Mouse (Mus musculus) heart, embryonic 13.5 days (tissue): ENCODE measurements around the gene Tac4. TPM values are rescaled to one million over a fixed set of nuclear protein-coding genes. Genes with fewer than 3 reads are reported as not detected.

Experiments used
- ATAC-seq: fragments of 200-750 bp; cut with Nextera tagmentation; 2 replicates; pipeline ENCODE4 v1.8.0; 2017; ENCODE audit warnings: moderate TSS enrichment; ENCODE audit not compliant: insufficient number of reproducible peaks, low FRiP score, low TSS enrichment; ENCODE audit errors: extremely low read depth
- H3K27ac ChIP-seq: fragments of 300-500 bp; sonication (generic); replicated peaks from 2 replicates; pipeline ENCODE4 v1.5.1; 2015; ENCODE audit warnings: moderate library complexity, mild to moderate bottlenecking, inconsistent platforms
- H3K27me3 ChIP-seq: fragments of 300-500 bp; sonication (generic); replicated peaks from 2 replicates; pipeline ENCODE4 v1.6.1; 2015; ENCODE audit warnings: mild to moderate bottlenecking, inconsistent platforms
- H3K36me3 ChIP-seq: fragments of 300-500 bp; sonication (generic); 2 replicates; pipeline ENCODE4 v1.6.1; 2015; ENCODE audit warnings: mild to moderate bottlenecking, inconsistent platforms
- H3K4me1 ChIP-seq: fragments of 300-500 bp; sonication (generic); 2 replicates; pipeline ENCODE4 v1.6.1; 2015; ENCODE audit warnings: inconsistent platforms
- H3K4me2 ChIP-seq: fragments of 300-500 bp; sonication (generic); 2 replicates; pipeline ENCODE4 v1.6.1; 2015; ENCODE audit warnings: inconsistent platforms, mild to moderate bottlenecking, moderate library complexity
- H3K4me3 ChIP-seq: fragments of 300-500 bp; sonication (generic); 2 replicates; pipeline ENCODE4 v1.5.1; 2015; ENCODE audit warnings: moderate library complexity, mild to moderate bottlenecking, inconsistent platforms
- H3K9ac ChIP-seq: fragments of 300-500 bp; sonication (generic); 2 replicates; pipeline ENCODE4 v1.6.1; 2015; ENCODE audit warnings: inconsistent platforms, mild to moderate bottlenecking, moderate library complexity
- H3K9me3 ChIP-seq: fragments of 300-500 bp; sonication (generic); 2 replicates; pipeline ENCODE4 v1.6.1; 2016; ENCODE audit warnings: inconsistent platforms
- WGBS: fragments of 180-500 bp; shearing (Covaris S2); methylation state at CpG from one replicate; pipeline ENCODE4 v1.1.7; 2015; ENCODE audit warnings: mixed read lengths; 5-methylcytosine and 5-hydroxymethylcytosine counted together
- polyA plus RNA-seq: library from polyadenylated mRNA; unstranded; fragments of >200 nt; fragmentation: Nextera tagmentation; extraction: Ambion mirVana; gene quantifications from 2 replicates; pipeline ENCODE4 v1.2.1, GENCODE M21; 2015

Tac4 gene
- polyA plus RNA-seq, 1 experiment from 2014 or later, result not detected

GRCm38 (mm10) chr11:95298146-95298545 lies 36.8 kb downstream of the Tac4 start:
- 13% methylated on average over 2 of the region's 2 CpGs for WGBS
- ATAC-seq, result no peak

GRCm38 (mm10) chr11:95299886-95300285 lies 38.6 kb downstream of the Tac4 start:
- ATAC-seq, result no peak

More at GRCm38 (mm10) chr11:95298146-95298545, 36.8 kb downstream of the Tac4 start:
- Histone ChIP-seq H3K9ac (no peak overlapping the region), H3K4me2 (no peak overlapping the region), H3K9me3 (no peaks in the 10 kb centered on the region), H3K27ac (no peak overlapping the region), H3K27me3 (no peaks in the 10 kb centered on the region), H3K4me1 (no peaks in the 10 kb centered on the region), H3K4me3 (no peak overlapping the region), H3K36me3 (peaks cover 92% of the 10 kb centered on the region)

GRCm38 (mm10) chr11:95301772-95302171 lies 40.4 kb downstream of the Tac4 start:
- H3K27me3 ChIP-seq, result no peaks in the 10 kb centered on the region
- no peaks in the 10 kb centered on the region for H3K4me1 ChIP-seq
- H3K4me3 ChIP-seq, result no peak overlapping the region
- no peak overlapping the region for H3K9ac ChIP-seq
- no peak overlapping the region for H3K4me2 ChIP-seq
- H3K27ac ChIP-seq, result no peak overlapping the region
- peaks cover 95% of the 10 kb centered on the region for H3K36me3 ChIP-seq
- no peaks in the 10 kb centered on the region for H3K9me3 ChIP-seq
- no peak for ATAC-seq
- 94% methylated on average over 3 of the region's 3 CpGs for WGBS

More at GRCm38 (mm10) chr11:95299886-95300285, 38.6 kb downstream of the Tac4 start:
- H3K27ac ChIP-seq, result no peak overlapping the region
- 84% methylated on average over 12 of the region's 12 CpGs for WGBS
- no peaks in the 10 kb centered on the region for H3K4me1 ChIP-seq
- H3K27me3 ChIP-seq, result no peaks in the 10 kb centered on the region
- H3K4me3 ChIP-seq, result no peak overlapping the region
- H3K9ac ChIP-seq, result no peak overlapping the region
- no peak overlapping the region for H3K4me2 ChIP-seq
- peaks cover 90% of the 10 kb centered on the region for H3K36me3 ChIP-seq
- no peaks in the 10 kb centered on the region for H3K9me3 ChIP-seq

- no peak overlapping the region for H3K27ac ChIP-seq
- no peak overlapping the region for H3K4me2 ChIP-seq
- 88% methylated on average over 7 of the region's 7 CpGs for WGBS
- peaks cover 57% of the 10 kb centered on the region for H3K36me3 ChIP-seq
- no peaks in the 10 kb centered on the region for H3K9me3 ChIP-seq
- H3K27me3 ChIP-seq, result no peaks in the 10 kb centered on the region
- H3K4me3 ChIP-seq, result no peak overlapping the region
- no peak for ATAC-seq
- H3K9ac ChIP-seq, result no peak overlapping the region
- H3K4me1 ChIP-seq, result peaks cover 16% of the 10 kb centered on the region
Measured at GRCm38 (mm10) chr11:95305600-95305999, 44.3 kb downstream of the Tac4 start.

GRCm38 (mm10) chr11:95307526-95307925 lies 46.2 kb downstream of the Tac4 start:
- Histone ChIP-seq H3K27ac (no peak overlapping the region), H3K9me3 (no peaks in the 10 kb centered on the region), H3K27me3 (no peaks in the 10 kb centered on the region), H3K4me2 (no peak overlapping the region), H3K4me3 (no peak overlapping the region), H3K4me1 (peaks cover 28% of the 10 kb centered on the region), H3K36me3 (peaks cover 38% of the 10 kb centered on the region), H3K9ac (no peak overlapping the region)
- 76% methylated on average over 8 of the region's 8 CpGs for WGBS
- no peak for ATAC-seq

GRCm38 (mm10) chr11:95309510-95310006 lies 48.2 kb downstream of the Tac4 start:
- Histone ChIP-seq H3K9me3 (no peaks in the 10 kb centered on the region), H3K4me3 (peak overlapping the region; percentile 92), H3K27me3 (no peaks in the 10 kb centered on the region), H3K36me3 (peaks cover 19% of the 10 kb centered on the region), H3K4me1 (peaks cover 28% of the 10 kb centered on the region), H3K27ac (peak overlapping the region; percentile 98), H3K4me2 (peak overlapping the region; percentile 86), H3K9ac (peak overlapping the region; percentile 98)
- WGBS, result under 1% methylated on average over 37 of the region's 37 CpGs
- ATAC-seq, result peak; percentile 93

GRCm38 (mm10) chr11:95310007-95310647 lies 48.8 kb downstream of the Tac4 start, which contains the start of gene Kat7:
Gene Kat7 (minus strand): TSS chr11:95310246.
- peak within 1 kb of the TSS; percentile 98 for H3K27ac ChIP-seq
- peak within 1 kb of the TSS; percentile 86 for H3K4me2 ChIP-seq
- WGBS, result under 1% methylated on average over 42 of the region's 42 CpGs
- peaks cover 14% of the 10 kb centered on the region for H3K36me3 ChIP-seq
- H3K9ac ChIP-seq, result peak within 1 kb of the TSS; percentile 98
- no peaks in the 10 kb centered on the region for H3K27me3 ChIP-seq
- H3K4me3 ChIP-seq, result peak within 1 kb of the TSS; percentile 92
- ATAC-seq, result peak; percentile 88
- H3K9me3 ChIP-seq, result no peaks in the 10 kb centered on the region
- H3K4me1 ChIP-seq, result peaks cover 30% of the 10 kb centered on the region

GRCm38 (mm10) chr11:95310648-95311424 lies 49.5 kb downstream of the Tac4 start:
- Histone ChIP-seq H3K27me3 (no peaks in the 10 kb centered on the region), H3K9ac (peak overlapping the region; percentile 85), H3K4me2 (peak overlapping the region; percentile 75), H3K4me1 (peaks cover 33% of the 10 kb centered on the region), H3K36me3 (peaks cover 8% of the 10 kb centered on the region), H3K27ac (peak overlapping the region; percentile 89), H3K4me3 (peak overlapping the region; percentile 92), H3K9me3 (no peaks in the 10 kb centered on the region)
- WGBS, result 5% methylated on average over 17 of the region's 17 CpGs
- no peak for ATAC-seq

GRCm38 (mm10) chr11:95311425-95311807 lies 50.1 kb downstream of the Tac4 start:
- Histone ChIP-seq H3K4me3 (peak overlapping the region; percentile 92), H3K27ac (peak overlapping the region; percentile 89)
- WGBS, result 33% methylated on average over 5 of the region's 5 CpGs

GRCm38 (mm10) chr11:95315215-95315955 lies 54.1 kb downstream of the Tac4 start:
- Histone ChIP-seq H3K9ac (no peak overlapping the region), H3K36me3 (no peaks in the 10 kb centered on the region), H3K27ac (no peak overlapping the region), H3K4me3 (no peak overlapping the region), H3K27me3 (no peaks in the 10 kb centered on the region), H3K9me3 (no peaks in the 10 kb centered on the region), H3K4me2 (no peak overlapping the region), H3K4me1 (peaks cover 22% of the 10 kb centered on the region)
- WGBS, result 77% methylated on average over 7 of the region's 7 CpGs
- no peak for ATAC-seq

More at GRCm38 (mm10) chr11:95311425-95311807, 50.1 kb downstream of the Tac4 start:
- H3K9me3 ChIP-seq, result no peaks in the 10 kb centered on the region
- peaks cover 33% of the 10 kb centered on the region for H3K4me1 ChIP-seq
- peak overlapping the region; percentile 85 for H3K9ac ChIP-seq
- ATAC-seq, result no peak
- H3K27me3 ChIP-seq, result no peaks in the 10 kb centered on the region
- H3K4me2 ChIP-seq, result peak overlapping the region; percentile 75
- H3K36me3 ChIP-seq, result peaks cover 2% of the 10 kb centered on the region; the same call in 1 of the 2 replicates

- no peaks in the 10 kb centered on the region for H3K9me3 ChIP-seq
- H3K27me3 ChIP-seq, result no peaks in the 10 kb centered on the region
- no peak overlapping the region for H3K9ac ChIP-seq
- no peak overlapping the region for H3K27ac ChIP-seq
- peaks cover 11% of the 10 kb centered on the region; the same call in 1 of the 2 replicates for H3K4me1 ChIP-seq
- ATAC-seq, result no peak
- H3K36me3 ChIP-seq, result no peaks in the 10 kb centered on the region
- H3K4me2 ChIP-seq, result 0 out of 2 replicates have a peak overlapping the region, but pooled peaks have one; percentile 4
- no peak overlapping the region for H3K4me3 ChIP-seq
- 31% methylated on average over 9 of the region's 9 CpGs for WGBS
Measured at GRCm38 (mm10) chr11:95318116-95318515, 56.8 kb downstream of the Tac4 start.
